Mouse (Mus musculus) left cerebral cortex, postnatal 25 days (tissue): ENCODE measurements around the gene Gm10142. TPM values are rescaled to one million over a fixed set of nuclear protein-coding genes. Genes with fewer than 3 reads are reported as not detected.
"Not testable (repeated sequence)": the region's sequence is repeated elsewhere in the genome, so short reads cannot be mapped to it uniquely, and the experiment has no call there.

Experiments used
- DNase-seq, 2 experiments: peaks; one replicate each; pipeline ENCODE4 v3.0.0; 2022; ENCODE audit warnings: low spot score in 2 of 2, mixed read lengths in 1 of 2
- intact Hi-C: fragments of 180-260 bp; cut with DNase I; formaldehyde crosslinking; loops from one replicate; pipeline ENCODE4 v1.15.1; 2025
- total RNA-seq, 2 experiments: library from RNA; stranded (reverse); gene quantifications; 2 replicates each; pipeline ENCODE4 v1.2.3; 2021

Gene Gm10142
- not detected for total RNA-seq

DNA sequence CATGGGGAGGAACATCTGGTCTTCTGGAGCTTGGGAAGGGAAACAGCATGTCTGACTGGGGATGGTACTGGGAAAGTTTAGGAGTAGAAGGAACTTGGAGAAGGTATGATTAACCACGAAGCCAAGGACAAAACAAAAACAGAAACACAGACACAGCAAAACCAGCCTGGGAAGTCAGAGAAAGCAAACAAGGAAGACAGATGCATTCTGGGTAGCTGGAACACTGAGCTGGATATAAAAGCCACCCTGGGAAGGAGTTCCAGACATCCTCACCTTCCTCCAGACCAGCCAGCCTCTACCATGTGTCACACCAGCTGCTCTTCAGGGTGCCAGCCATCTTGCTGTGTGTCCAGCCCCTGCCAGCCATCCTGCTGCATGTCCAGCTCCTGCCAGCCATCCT lies at the start of gene Gm10142:
Gene Gm10142, plus strand, starts transcription at position 301 of the 400 bp plus-strand sequence.
- DNase-seq = no peak
- intact Hi-C loops = no loop called here

DNA sequence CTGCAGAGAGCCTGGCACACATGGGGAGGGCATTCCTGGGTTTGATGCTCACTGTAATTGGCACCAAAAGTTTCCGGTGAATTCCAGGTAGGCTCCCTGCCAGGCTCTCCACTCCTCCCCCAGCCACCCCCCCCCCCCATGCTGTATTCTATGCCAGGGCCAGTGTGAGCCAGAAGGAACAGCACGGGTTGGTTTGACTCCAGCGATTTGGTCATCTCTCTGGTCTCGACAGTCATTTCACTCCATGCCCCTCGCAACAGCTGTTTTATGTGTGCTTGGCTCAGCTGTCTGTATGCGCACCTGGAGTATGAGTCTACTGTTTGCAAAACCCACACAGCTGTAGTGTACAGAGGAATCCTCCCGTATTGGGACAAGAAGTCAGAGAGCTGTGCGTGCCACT lies 49.3 kb upstream of the Gm10142 start:
- intact Hi-C loops = no loop called here
- DNase-seq = no peak

DNA sequence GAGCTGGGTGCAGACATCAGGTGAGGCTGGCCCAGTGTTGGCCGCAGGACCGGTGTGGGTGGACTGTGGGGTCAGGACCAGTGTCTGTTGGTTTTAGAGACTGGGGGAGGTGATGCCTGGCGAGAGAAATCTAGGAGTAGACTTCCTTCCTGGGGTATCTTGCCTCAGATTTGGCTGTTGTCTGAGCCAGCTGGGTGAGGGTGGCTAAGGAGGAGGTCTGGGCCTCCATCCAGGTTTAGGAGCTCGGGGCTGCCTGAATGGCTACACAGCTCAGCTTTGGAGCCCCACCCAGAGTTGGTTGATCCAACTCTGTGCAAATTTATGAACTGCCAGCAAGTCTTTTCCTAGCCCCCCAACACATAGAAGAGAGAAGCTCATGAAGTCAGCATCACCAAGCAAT lies 48.2 kb upstream of the Gm10142 start:
- intact Hi-C loops = no loop called here
- DNase-seq = peak in 1 of 2 experiments; percentile 79

DNA sequence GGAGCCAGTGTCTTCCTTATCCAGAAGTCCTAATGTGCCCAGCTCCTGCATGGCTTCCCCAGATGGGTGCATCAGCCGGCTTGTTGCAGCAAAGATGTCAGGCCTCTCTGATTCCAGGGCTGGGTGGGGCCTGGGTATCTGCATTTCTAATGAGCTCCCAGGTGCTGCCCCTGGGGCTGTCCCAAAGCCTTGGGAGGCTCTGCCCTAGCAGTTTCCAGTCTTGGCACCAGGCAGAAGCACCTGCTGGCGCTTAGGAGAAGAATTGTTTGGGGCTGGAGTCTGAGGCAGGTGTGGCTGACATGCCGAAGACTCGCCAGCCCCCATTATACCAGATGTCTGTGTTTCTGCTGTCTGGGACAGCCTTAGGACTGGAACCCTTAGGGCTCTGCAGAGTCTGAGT lies 44.9 kb upstream of the Gm10142 start:
- intact Hi-C loops = no loop called here
- no peak for DNase-seq

DNA sequence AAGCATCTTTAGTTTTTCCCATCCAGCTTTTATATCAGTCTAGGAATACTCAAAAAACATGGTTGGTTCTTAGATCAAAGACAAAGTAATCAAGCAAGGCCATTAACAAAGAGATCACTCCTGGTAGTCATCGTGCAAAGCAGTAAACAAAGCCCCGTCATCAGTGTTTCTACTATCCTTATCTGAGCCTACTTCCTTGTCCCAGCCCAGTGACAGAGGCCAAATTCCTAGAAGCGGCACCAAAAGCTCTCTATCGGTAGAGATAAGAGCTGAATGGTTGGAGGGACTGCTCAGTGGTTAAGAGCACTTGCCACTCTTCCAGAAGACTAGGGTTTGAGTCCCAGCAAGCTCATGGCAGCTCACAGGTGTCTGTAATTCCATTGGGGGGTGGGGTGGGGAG lies 44.1 kb upstream of the Gm10142 start:
- intact Hi-C loops = no loop called here
- DNase-seq = no peak

DNA sequence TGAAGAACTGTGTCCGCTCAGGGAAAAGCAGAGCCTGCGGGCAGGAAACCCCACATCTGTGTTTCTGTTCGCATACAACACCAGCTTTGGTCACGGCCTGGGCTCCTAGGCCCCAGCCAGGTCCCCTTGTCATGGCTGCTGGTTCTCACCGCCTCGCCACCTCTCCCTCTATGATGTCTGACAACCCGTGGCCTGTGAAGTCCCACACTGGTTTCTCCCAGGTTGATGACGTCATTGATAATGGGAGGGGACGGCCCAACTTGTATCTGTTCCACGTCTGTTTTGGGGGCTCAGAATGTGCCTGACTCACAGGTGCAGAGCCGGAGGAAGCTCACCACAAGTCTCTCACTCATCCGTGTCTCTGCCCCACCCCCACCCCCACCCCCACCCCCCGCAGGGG lies 41.8 kb upstream of the Gm10142 start:
- DNase-seq = no peak
- intact Hi-C loops = no loop called here

DNA sequence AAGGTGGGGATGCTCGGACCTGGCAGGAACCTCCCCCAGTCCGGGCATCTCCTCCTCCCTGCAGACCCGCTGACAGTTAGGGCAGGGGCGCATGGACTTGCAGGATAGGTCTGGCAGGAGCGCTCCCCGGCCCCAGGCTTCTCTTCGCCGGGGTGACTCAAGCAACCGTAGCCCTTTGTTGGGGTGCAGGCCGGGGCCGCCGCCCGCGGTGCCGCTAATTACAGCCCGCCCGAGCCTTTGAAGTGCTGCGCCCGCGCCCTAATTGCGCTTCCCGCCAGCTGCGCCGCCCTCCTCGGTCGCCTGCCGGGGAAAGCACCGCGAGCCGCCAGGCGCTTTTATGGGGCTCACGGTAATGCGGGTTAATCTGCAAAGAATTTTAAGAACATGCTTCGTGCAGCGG lies 38.0 kb upstream of the Gm10142 start:
- no peak for DNase-seq

DNA sequence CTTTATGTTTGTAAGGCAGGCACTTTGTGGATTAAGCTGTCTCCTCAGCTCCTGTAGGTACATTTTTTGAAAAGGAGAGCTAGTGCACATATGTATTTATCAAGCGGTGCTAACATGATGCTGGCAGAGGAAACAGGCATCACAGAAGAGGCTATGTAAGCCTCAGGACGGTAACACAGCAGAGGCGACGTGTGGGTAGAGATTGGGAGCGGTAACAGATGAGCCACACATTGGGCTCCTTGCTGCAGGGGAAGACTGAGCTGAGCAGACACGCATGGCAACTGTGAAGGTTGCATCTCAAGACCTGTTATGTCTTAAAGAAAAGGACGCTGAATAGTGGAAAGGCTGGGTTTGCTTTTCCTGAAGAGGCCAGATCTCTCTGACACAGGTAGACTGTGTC lies 32.6 kb upstream of the Gm10142 start:
- intact Hi-C loops = no loop called here
- DNase-seq = peak in 1 of 2 experiments; percentile 64

More for the DNA sequence above, 38.0 kb upstream of the Gm10142 start:
- intact Hi-C loops = no loop called here

DNA sequence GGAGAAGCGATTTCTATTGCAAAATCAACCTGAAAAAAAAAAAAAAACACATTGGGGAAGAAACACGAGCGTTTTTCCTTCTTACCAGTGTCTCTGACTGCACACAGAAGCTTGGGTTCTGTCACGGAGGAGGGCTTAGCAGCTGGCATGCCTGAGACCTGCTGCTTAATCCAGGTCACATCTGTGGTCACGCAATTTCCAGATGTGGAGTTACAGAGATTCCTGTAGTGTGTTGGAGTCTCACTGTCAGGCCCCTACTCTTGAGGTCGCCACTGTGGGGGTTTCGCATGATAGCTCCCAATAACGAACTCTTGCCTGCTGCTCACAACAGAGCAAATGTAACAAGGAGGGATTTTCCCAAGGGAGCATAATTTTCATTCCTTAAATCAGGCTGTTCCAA lies 31.4 kb upstream of the Gm10142 start:
- no peak for DNase-seq
- intact Hi-C loops = no loop called here

DNA sequence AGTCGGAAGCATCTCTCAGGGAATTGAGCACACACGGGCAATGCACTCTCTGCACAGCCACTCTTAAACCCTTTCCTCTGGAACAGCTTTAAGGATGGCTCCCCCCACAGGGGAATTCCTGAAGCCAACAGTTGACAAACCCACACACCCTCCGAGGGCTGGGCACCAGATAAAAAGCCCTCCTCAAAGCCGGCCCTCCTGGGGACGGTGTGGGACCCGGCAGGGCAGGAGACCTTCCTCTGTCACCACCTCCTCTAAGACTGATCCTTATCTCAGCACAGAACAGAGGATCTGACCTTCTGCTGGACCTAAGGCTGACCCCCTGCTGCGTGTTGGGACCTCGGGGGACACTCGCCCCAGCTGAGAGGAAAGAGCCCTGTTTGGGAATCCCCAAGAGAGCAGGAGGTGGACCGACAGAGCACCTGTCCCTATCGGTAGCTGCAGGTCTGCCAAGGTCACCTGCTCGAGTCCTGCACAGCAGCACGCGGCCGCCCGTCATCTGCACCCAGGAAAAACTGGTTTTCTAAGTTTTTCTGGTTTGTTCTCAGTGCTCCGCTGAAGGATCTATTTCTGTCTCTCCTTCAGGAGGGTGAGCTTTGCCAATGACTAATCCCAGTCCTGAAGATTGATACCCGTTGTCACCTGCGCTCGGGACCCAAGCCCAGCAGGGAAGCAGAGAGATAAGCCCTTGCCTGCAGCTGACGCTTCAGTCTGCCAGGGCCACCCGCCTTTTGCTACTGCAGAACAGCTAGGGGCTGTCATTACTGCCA lies 29.5 kb upstream of the Gm10142 start, which contains the start of gene Tspear:
Gene Tspear, plus strand, starts transcription at position 675 of the 770 bp plus-strand sequence.
- no peak for DNase-seq
- intact Hi-C loops = no loop called here

DNA sequence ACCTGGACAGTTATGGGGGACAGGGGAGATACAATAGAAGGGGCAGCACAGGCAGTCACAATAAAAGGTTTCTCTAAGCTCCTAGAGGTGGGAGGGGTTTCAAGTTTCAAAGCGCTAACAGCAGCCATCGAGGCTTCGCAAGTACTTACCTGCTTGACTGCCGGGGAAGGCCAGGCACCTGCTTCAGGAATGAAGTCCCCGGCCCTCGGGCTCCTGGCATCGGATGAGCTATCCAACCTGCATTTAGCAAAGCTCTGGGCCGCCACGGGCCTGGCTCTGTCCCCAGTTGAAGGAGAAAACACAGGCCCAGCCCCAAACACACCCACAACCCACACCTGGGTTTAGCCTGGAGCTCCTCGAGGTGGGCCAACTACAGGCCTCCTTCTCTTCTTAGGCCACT lies 28.6 kb upstream of the Gm10142 start:
- DNase-seq = no peak
- intact Hi-C loops = no loop called here

DNA sequence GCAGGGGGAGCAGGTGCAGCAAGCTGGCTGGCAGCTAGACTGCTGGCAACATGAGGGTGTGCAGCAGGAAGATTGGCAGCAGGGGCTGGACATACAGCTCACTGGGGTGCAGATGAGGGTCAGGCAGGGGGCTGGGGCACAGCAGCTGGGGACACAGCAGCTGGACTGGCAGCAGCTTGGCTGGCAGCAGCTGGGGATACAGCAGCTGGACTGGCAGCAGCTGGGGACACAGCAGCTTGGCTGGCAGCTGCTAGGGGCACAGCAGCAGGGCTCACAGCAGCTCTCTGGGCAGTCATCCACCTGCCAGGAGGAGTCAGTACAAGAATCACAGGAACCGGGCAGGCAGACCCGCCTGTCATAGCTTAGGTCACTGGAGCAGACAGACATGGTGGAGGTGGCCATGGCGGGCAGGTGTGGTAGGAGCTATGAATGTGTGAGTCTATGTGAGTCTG lies 25.2 kb upstream of the Gm10142 start, which contains the start of gene Gm19402:
Gene Gm19402, minus strand, starts transcription at position 402 of the 452 bp plus-strand sequence.
- intact Hi-C loops, DNase-seq: not testable (repeated sequence)

DNA sequence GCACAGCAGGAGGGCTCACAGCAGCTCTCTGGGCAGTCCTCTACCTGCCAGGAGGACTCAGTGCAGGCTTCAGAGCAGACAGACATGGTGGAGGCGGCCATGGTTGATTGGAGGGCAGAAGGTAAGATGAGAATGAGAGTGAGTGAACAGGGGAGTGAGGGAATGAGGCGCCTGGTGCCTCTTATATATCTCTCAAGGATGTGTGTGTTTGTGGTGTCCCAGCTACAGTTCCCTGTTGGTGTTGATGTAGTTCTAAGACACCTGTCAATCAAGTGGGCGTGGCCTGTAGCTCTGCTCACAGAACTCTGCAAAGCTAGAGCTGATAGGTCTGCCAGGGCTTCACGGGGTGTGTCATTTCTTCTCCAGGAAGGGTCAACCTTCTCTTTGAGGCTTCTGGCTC lies 18.5 kb upstream of the Gm10142 start, which contains the start of gene Gm9508:
Gene Gm9508, minus strand, starts transcription at position 101 of the 400 bp plus-strand sequence.
- intact Hi-C loops = no loop called here
- no peak for DNase-seq

DNA sequence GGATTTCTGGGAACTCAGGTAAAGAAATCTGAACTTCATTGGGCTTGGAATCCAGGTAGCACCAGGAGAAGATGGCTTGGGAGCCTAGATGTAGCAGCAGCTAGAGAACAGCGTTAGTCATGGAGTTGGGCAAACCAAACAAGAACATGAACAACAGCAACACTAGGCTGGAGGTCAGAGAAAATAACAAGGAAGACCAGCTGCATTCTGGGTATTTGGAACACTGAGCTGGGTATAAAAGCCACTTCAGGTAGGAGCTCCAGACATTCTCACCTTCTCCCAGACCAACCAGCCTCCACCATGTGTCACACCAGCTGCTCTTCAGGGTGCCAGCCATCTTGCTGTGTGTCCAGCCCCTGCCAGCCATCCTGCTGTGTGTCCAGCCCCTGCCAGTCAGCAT lies 9.3 kb upstream of the Gm10142 start, which contains the start of gene Gm10272:
Gene Gm10272, plus strand, starts transcription at position 301 of the 400 bp plus-strand sequence.
- intact Hi-C loops = no loop called here

DNA sequence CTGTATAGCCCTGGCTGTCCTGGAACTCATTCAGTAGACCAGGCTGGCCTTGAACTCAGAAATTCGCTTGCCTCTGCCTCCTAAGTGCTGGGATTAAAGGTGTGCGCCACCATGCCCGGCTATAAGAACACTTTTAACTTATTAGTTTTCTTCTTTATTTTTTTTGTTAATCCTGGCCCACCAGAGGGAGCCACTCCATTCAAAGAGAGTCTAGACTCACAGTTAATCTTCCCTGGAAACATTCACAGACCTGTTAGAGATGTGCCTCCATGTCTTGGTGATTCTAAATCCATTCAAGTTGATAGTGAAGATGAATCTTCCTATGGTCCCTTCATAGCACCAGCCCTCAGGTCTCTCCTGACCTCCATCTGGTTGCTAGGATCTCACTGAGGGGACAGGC lies 5.8 kb upstream of the Gm10142 start:
- intact Hi-C loops = no loop called here
- DNase-seq = no peak

More for the DNA sequence above, 9.3 kb upstream of the Gm10142 start, which contains the start of gene Gm10272:
- no peak for DNase-seq

DNA sequence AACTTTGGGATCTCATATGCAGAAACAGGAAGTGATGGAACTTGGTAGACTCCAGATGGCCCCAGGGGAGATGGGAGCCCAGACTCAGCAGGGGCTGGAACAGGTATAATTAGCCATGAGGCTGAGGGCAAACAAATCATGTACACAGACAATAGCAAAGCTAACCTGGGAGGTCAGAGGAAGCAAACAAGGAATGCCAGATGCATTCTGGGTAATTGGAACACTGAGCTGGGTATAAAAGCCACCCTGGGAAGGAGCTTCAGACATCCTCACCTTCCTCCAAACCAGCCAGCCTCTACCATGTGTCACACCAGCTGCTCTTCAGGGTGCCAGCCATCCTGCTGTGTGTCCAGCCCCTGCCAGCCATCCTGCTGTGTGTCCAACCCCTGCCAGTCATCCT lies 4.5 kb upstream of the Gm10142 start, which contains the start of gene Gm10024:
Gene Gm10024, plus strand, starts transcription at position 301 of the 400 bp plus-strand sequence.
- intact Hi-C loops, DNase-seq: not testable (repeated sequence)

DNA sequence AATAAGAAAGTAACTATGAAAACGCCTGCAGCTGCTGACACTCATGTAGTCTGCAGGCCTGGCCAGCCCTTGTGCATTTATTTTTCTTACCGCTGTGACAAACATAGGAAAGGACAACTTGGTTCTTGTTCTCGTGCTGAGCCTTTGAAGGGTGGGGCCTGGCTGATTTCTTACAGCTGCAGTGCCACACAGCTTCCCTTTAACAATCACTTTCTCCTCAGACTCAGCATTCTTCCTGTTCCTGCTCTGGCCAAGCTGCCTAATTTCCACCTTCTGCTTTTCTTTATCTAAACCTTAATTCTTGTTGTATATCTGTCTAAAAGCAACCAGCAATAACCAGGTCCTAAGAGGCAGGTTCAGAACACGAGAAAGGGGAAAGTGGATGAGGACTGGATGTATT lies 1.9 kb upstream of the Gm10142 start:
- no peak for DNase-seq
- intact Hi-C loops = no loop called here

DNA sequence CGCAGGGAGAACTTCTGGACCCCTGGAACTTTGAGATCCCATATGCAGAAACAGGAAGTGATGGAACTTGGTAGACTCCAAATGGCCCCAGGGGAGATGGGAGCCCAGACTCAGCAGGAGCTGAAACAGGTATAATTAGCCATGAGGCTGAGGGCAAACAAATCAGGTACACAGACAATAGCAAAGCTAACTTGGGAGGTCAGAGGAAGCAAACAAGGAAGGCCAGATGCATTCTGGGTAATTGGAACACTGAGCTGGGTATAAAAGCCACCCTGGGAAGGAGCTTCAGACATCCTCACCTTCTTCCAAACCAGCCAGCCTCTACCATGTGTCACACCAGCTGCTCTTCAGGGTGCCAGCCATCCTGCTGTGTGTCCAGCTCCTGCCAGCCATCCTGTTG lies 4.7 kb downstream of the Gm10142 start, which contains the start of gene Krtap12-1:
Gene Krtap12-1, plus strand, starts transcription at position 301 of the 400 bp plus-strand sequence.
- DNase-seq, intact Hi-C loops: not testable (repeated sequence)

DNA sequence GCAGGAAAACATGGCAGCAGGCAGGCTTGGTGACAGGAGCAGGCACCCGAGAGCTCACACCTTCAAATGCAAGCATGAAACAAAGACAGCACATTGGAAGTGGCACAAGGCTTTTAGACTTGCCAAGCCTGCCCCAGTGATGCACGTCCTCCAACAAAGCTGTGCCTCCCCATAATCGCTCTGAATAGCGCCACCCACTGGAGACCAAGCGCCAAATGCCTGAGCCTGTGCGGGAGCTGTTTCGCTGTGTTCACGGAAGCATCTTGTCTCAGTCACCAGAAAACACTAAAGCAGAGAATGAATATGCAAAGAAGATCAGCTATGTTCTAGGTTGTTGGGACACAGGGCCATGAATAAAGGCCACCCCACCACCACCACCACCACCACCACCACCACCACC lies 9.2 kb downstream of the Gm10142 start:
- DNase-seq = no peak
- intact Hi-C loops = loop anchor here (5.0 kb wide), 2 partner anchors 152 to 212 kb away; no protein-coding TSS in a partner anchor

DNA sequence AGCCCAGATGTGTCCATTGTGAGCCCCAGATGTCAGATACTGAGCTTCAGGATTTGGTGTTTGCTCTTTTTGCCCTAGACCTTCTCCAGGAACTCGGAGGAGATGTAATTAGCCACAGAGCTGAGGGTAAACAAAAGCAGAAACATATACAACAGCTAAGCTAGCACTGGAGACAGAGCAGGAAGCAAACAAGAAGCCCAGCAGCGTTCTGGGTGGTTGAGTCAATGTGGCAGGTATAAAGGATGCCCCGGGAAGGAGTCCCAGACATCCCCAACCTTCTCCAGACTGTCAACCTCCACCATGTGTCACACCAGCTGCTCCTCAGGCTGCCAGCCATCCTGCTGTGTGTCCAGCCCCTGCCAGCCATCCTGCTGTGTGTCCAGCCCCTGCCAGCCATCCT lies 10.6 kb downstream of the Gm10142 start, which contains the start of gene Gm10100:
Gene Gm10100, plus strand, starts transcription at position 301 of the 400 bp plus-strand sequence.
- intact Hi-C loops = loop anchor here (5.0 kb wide), 2 partner anchors 151 to 211 kb away; no protein-coding TSS in a partner anchor
- no peak for DNase-seq

DNA sequence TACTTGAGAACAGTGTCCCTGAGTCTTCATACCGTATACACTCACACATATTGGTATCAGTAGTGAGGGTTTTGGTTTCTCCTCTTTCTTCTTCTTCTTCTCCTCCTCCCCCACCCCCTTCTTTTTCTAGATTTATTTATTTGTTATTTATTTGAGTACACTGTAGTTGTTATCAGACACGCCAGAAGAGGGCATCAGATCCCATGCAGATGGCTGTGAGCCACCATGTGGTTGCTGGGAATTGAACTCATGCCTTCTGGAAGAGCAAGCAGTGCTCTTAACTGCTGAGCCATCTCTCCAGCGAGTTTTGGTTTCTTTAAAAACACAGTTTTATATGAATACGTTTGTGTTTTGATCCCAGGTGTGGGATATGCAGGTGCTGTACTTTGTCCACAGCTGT lies 12.7 kb downstream of the Gm10142 start:
- intact Hi-C loops = loop anchor here (5.0 kb wide), 2 partner anchors 149 to 209 kb away; no protein-coding TSS in a partner anchor
- no peak for DNase-seq
